Mouse (Mus musculus): ENCODE data around the gene Gsta1. TPM values are rescaled to one million over a fixed set of nuclear protein-coding genes. Genes with fewer than 3 reads are reported as not detected.
"Not testable (repeated sequence)": the region's sequence is repeated elsewhere in the genome, so short reads cannot be mapped to it uniquely, and the experiment has no call there.

Gsta1 gene
- polyA plus RNA-seq, 1 experiment = 0.18 TPM

DNA sequence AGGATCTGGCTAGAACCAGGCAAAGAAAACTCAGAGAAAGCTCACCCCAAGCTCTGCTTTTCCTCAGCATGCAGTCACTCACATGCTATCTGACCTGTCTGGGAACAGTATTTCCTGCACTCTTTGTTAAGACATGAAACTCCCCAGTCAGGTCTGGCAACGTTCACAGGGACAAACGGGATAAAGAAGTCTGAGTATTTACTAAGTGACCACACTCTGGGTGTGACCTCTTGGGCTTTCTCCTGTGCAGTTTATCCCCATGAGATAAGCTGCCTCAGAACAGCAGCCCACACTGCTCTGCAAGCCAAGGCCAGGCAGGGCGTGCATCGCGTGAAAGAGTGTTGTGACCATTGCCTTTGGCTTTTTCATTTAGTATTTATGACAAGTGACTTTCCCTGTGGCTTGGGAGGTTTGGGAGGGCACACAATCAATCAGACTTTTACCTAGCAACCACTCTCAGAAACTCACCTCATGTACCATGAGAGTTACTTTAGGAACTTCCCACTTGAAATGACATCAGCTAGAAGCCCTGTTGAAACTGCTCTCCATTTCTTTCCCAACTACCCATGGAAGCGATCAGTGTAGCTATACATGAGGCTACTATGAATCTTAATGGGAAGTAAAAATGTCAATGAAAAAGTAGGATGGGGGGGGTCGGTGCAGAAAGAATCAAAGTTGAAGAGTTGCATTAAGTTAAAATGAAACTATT lies 18.0 kb upstream of the Gsta1 start:
- Histone ChIP-seq H3K27me3 (ENCODE audit: control insufficient read depth, insufficient read depth, low read length) (no peaks in the 10 kb centered on the region), H3K4me1 (ENCODE audit: control insufficient read depth, insufficient read depth, insufficient read length) (no peaks in the 10 kb centered on the region), H3K36me3 (ENCODE audit: control insufficient read depth, insufficient read depth, low read length) (no peaks in the 10 kb centered on the region), H3K27ac (ENCODE audit: insufficient read depth, low read length) (no peak overlapping the region), H3K4me3 (ENCODE audit: extremely low read depth, insufficient read depth, insufficient read length) (no peak overlapping the region)
- no peak for TF ChIP-seq POLR2A (IDR thresholded peaks at IDR 0.05; ENCODE audit: low read depth, low read length)
- TF ChIP-seq CTCF (IDR thresholded peaks at IDR 0.05; ENCODE audit: extremely low read depth, insufficient read depth, insufficient read length, insufficient replicate concordance) = no peak
- no peak for DNase-seq (ENCODE audit: low read depth in 1 of 2, low spot score in 2 of 2)
- WGBS = 72% methylated on average over 7 of the region's 7 CpGs

DNA sequence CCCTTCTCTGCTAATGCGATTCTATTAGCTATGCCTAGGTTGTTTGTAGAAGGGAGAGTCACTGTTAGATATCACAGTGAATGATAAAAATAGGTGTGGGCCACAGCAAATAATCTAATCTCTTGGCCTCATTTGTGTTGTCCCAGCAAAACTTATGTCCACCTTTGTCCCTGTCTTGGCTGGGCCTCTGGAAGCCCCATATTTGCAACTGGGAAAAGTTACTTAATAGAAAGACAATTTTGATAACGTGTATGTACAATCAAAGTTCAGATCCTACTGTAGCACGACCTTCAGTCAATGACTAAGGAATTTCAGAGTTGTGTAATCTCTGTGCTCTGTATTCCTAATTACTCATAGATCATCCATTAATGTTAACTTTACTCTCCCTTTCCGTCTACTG lies 13.4 kb upstream of the Gsta1 start:
- no peak for DNase-seq (ENCODE audit: low read depth in 1 of 2, low spot score in 2 of 2)

DNA sequence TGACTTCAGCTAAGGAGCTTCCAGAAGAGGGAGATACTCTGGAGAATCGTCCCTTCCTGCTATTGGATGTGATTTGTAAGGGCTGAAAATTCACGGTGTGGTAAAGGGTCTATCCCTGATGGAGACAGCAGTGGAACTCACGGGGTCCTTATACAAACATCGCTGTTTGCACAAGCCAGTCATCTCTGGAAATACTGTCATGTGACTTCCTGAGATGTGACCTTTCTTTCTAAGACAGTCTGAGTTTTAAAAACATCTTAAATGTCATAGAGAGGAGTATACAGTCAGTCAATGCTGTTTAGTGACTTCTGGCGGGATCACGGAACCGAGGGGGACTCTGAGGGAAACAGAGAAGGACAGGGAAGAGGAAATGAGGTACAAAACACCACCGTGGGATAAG lies 7.8 kb upstream of the Gsta1 start:
- TF ChIP-seq CTCF (IDR thresholded peaks at IDR 0.05; ENCODE audit: extremely low read depth, insufficient read depth, insufficient read length, insufficient replicate concordance) (no peak), POLR2A (IDR thresholded peaks at IDR 0.05; ENCODE audit: low read depth, low read length) (no peak)
- Histone ChIP-seq H3K27ac (ENCODE audit: insufficient read depth, low read length) (no peak overlapping the region), H3K4me1 (ENCODE audit: control insufficient read depth, insufficient read depth, insufficient read length) (no peaks in the 10 kb centered on the region), H3K27me3 (ENCODE audit: control insufficient read depth, insufficient read depth, low read length) (no peaks in the 10 kb centered on the region), H3K36me3 (ENCODE audit: control insufficient read depth, insufficient read depth, low read length) (no peaks in the 10 kb centered on the region), H3K4me3 (ENCODE audit: extremely low read depth, insufficient read depth, insufficient read length) (no peak overlapping the region)
- WGBS = 64% methylated on average over 8 of the region's 8 CpGs
- DNase-seq (ENCODE audit: low read depth in 1 of 2, low spot score in 2 of 2) = no peak

More for the DNA sequence above, 13.4 kb upstream of the Gsta1 start:
- Histone ChIP-seq H3K27ac (ENCODE audit: insufficient read depth, low read length) (no peak overlapping the region), H3K4me1 (ENCODE audit: control insufficient read depth, insufficient read depth, insufficient read length) (no peaks in the 10 kb centered on the region), H3K4me3 (ENCODE audit: extremely low read depth, insufficient read depth, insufficient read length) (no peak overlapping the region), H3K27me3 (ENCODE audit: control insufficient read depth, insufficient read depth, low read length) (no peaks in the 10 kb centered on the region), H3K36me3 (ENCODE audit: control insufficient read depth, insufficient read depth, low read length) (no peaks in the 10 kb centered on the region)
- no peak for TF ChIP-seq POLR2A (IDR thresholded peaks at IDR 0.05; ENCODE audit: low read depth, low read length)
- TF ChIP-seq CTCF (IDR thresholded peaks at IDR 0.05; ENCODE audit: extremely low read depth, insufficient read depth, insufficient read length, insufficient replicate concordance) = no peak
- 84% methylated on average over 4 of the region's 4 CpGs for WGBS

DNA sequence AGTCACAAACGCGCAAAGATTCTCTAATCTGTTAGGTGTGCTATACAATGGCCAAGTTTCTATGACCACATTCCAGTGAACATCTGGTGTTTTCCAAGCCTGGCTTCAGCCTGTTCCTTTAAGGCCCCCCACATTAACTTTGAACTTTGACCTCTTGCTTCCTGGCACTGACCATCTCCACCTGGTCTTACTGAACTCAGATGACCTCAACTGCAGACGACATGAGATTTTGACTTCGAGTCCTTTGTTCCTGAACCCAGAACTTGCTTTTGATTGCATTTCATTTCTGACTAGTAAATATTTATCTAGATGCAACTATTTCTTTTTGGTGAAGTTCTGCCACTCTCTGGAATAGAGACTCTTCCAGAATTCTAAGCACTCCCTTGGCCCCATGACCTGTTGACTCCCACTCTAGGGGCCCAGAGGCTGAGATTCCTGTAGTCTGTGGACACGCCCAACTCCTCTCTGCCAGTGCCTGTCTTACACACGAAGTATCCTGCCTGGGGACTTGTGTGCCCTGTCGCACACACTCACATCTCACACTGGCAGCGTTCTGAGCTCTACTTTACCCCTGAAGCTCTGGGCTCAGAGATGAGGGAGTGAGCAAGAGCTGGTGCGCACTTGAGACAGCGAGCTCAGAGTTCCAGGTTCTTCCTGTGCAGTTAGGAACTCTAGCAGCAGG lies 7.1 kb upstream of the Gsta1 start:
- Histone ChIP-seq H3K4me1 (ENCODE audit: control insufficient read depth, insufficient read depth, insufficient read length) (no peaks in the 10 kb centered on the region), H3K4me3 (ENCODE audit: extremely low read depth, insufficient read depth, insufficient read length) (no peak overlapping the region), H3K27ac (ENCODE audit: insufficient read depth, low read length) (no peak overlapping the region), H3K27me3 (ENCODE audit: control insufficient read depth, insufficient read depth, low read length) (no peaks in the 10 kb centered on the region), H3K36me3 (ENCODE audit: control insufficient read depth, insufficient read depth, low read length) (no peaks in the 10 kb centered on the region)
- 83% methylated on average over 10 of the region's 10 CpGs for WGBS
- no peak for TF ChIP-seq CTCF (IDR thresholded peaks at IDR 0.05; ENCODE audit: extremely low read depth, insufficient read depth, insufficient read length, insufficient replicate concordance)
- no peak for TF ChIP-seq POLR2A (IDR thresholded peaks at IDR 0.05; ENCODE audit: low read depth, low read length)
- no peak for DNase-seq (ENCODE audit: low read depth in 1 of 2, low spot score in 2 of 2)

DNA sequence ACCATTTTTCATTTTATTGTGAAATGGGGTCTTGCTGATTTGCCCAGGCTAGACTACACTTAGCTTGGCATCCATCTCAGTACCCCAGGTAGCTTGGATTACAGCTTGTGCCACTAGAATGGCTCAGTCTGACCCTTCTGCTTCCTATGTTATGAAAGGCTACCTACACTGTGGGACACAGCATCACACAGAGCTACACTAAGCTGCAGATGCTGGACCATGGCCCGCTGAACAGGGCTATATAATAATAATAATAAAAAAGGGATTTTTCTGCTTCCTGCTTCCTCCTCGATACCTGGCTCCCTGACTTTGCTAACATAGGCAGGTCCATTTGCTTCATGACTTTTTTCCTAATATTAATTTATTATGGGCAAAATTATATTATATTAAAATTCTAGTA lies 6.0 kb upstream of the Gsta1 start:
- TF ChIP-seq CTCF (IDR thresholded peaks at IDR 0.05; ENCODE audit: extremely low read depth, insufficient read depth, insufficient read length, insufficient replicate concordance) (no peak), POLR2A (IDR thresholded peaks at IDR 0.05; ENCODE audit: low read depth, low read length) (no peak)
- Histone ChIP-seq H3K27ac (ENCODE audit: insufficient read depth, low read length) (no peak overlapping the region), H3K36me3 (ENCODE audit: control insufficient read depth, insufficient read depth, low read length) (no peaks in the 10 kb centered on the region), H3K4me1 (ENCODE audit: control insufficient read depth, insufficient read depth, insufficient read length) (no peaks in the 10 kb centered on the region), H3K27me3 (ENCODE audit: control insufficient read depth, insufficient read depth, low read length) (no peaks in the 10 kb centered on the region), H3K4me3 (ENCODE audit: extremely low read depth, insufficient read depth, insufficient read length) (no peak overlapping the region)
- 85% methylated on average over 2 of the region's 2 CpGs for WGBS
- no peak for DNase-seq (ENCODE audit: low read depth in 1 of 2, low spot score in 2 of 2)

DNA sequence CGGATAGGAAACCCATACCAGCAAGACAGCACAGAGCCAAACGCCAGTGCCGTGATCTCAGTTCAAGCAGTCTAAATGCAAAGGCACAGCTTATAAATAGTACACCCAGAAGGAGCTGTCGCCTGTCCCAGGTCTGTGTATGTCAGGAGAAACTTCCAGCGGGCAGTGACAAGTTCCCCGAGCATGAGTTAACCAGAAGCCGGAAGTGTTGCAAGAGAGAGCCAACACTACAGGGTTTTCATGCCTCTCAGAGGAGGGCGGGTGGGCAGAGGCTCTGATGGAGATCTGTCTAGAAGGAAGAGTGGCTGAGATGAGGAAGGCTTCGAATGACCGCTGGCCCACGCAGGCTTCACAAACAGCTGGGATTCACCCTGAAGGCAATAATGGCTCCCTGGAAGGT lies 5.2 kb upstream of the Gsta1 start:
- no peak overlapping the region for H3K27ac ChIP-seq (ENCODE audit: insufficient read depth, low read length)
- no peaks in the 10 kb centered on the region for H3K27me3 ChIP-seq (ENCODE audit: control insufficient read depth, insufficient read depth, low read length)
- no peak overlapping the region for H3K4me3 ChIP-seq (ENCODE audit: extremely low read depth, insufficient read depth, insufficient read length)
- TF ChIP-seq CTCF (IDR thresholded peaks at IDR 0.05; ENCODE audit: extremely low read depth, insufficient read depth, insufficient read length, insufficient replicate concordance) (no peak), POLR2A (IDR thresholded peaks at IDR 0.05; ENCODE audit: low read depth, low read length) (no peak)
- no peaks in the 10 kb centered on the region for H3K36me3 ChIP-seq (ENCODE audit: control insufficient read depth, insufficient read depth, low read length)
- 68% methylated on average over 11 of the region's 11 CpGs for WGBS
- no peak for DNase-seq (ENCODE audit: low read depth in 1 of 2, low spot score in 2 of 2)
- H3K4me1 ChIP-seq (ENCODE audit: control insufficient read depth, insufficient read depth, insufficient read length) = no peaks in the 10 kb centered on the region

DNA sequence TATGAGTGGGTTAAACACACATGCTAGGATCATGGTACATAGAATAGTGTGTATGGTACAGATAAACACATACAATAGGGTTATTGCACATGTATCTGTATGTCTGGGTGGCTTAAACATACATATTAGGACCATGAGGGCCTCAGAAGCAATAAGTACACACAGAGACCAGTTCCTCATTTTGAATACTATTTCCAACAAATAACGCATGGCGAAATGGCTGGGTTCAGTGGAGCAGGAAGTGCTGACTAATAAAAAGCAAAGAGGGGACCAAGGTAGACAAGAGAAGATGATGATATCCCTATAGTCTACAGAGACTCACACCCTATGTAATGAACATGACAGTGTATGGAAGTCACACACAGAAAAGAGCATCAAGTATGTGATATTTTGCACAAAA lies 2.3 kb upstream of the Gsta1 start:
- WGBS = 54% methylated on average over 2 of the region's 2 CpGs
- no peak overlapping the region for H3K27ac ChIP-seq (ENCODE audit: insufficient read depth, low read length)
- H3K4me1 ChIP-seq (ENCODE audit: control insufficient read depth, insufficient read depth, insufficient read length) = no peaks in the 10 kb centered on the region
- TF ChIP-seq CTCF (IDR thresholded peaks at IDR 0.05; ENCODE audit: extremely low read depth, insufficient read depth, insufficient read length, insufficient replicate concordance) (no peak), POLR2A (IDR thresholded peaks at IDR 0.05; ENCODE audit: low read depth, low read length) (no peak)
- no peak for DNase-seq (ENCODE audit: low read depth in 1 of 2, low spot score in 2 of 2)
- no peaks in the 10 kb centered on the region for H3K27me3 ChIP-seq (ENCODE audit: control insufficient read depth, insufficient read depth, low read length)
- H3K4me3 ChIP-seq (ENCODE audit: extremely low read depth, insufficient read depth, insufficient read length) = no peak overlapping the region
- no peaks in the 10 kb centered on the region for H3K36me3 ChIP-seq (ENCODE audit: control insufficient read depth, insufficient read depth, low read length)

DNA sequence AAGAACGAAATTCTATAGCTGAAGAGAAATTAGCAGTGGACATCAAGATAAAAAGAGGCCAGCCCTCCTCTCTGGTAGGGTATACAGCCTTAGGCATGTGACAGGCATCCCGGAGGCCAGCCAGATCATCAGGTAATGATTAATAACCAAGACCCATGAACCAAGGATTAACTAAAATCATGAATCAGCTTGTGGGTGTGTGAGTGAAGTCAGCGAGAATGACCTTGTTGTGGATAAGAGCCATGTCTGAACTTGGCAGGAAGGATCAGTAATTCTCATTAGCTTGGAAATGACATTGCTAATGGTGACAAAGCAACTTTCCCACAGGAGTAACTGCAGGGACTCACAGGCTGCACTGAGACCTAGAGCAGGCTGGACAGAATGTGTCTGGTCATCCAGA lies 798 bp upstream of the Gsta1 start:
- not testable (repeated sequence) for H3K4me3 ChIP-seq (ENCODE audit: extremely low read depth, insufficient read depth, insufficient read length); H3K4me1 ChIP-seq (ENCODE audit: control insufficient read depth, insufficient read depth, insufficient read length); H3K27ac ChIP-seq (ENCODE audit: insufficient read depth, low read length); DNase-seq (ENCODE audit: low read depth in 1 of 2, low spot score in 2 of 2); H3K36me3 ChIP-seq (ENCODE audit: control insufficient read depth, insufficient read depth, low read length); H3K27me3 ChIP-seq (ENCODE audit: control insufficient read depth, insufficient read depth, low read length)
- 79% methylated on average over 3 of the region's 3 CpGs for WGBS

DNA sequence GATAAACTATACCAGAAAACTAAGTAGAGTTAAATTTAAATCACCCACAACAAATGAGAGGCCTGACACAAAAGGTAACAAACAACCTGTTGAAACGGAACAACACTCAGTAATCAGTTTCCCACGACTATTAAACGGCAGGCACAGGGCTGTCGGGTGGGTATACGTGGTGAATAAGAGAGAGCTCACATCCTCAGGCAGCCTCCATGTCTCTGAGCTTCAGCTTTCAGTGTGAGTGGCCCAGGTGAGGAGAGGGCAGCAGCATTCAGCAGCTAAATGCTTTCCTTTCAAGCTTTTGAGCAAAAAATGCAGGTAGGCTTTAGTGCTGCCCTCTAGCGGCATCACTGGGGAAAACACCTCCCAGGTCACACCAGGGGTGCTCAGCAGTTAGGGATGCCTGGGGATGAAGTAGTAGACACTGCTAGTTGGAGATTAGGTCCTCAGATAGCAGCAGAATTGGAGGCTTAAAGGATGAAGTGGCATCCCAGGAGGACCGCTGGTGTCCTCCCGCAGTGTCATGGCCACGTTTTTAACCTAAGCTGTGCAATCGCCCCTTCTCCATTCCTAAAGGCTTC lies 2.8 kb downstream of the Gsta1 start:
- not testable (repeated sequence) for H3K4me1 ChIP-seq (ENCODE audit: control insufficient read depth, insufficient read depth, insufficient read length); DNase-seq (ENCODE audit: low read depth in 1 of 2, low spot score in 2 of 2); H3K27ac ChIP-seq (ENCODE audit: insufficient read depth, low read length); H3K4me3 ChIP-seq (ENCODE audit: extremely low read depth, insufficient read depth, insufficient read length); H3K36me3 ChIP-seq (ENCODE audit: control insufficient read depth, insufficient read depth, low read length); H3K27me3 ChIP-seq (ENCODE audit: control insufficient read depth, insufficient read depth, low read length)
- no CpG with 5 or more reads among the region's 10 CpGs for WGBS

Data from spleen, adult 2 months (tissue).